Mouse (Mus musculus) neural tube, embryonic 11.5 days (tissue): ENCODE data around the gene Nat8f6. TPM values are rescaled to one million over a fixed set of nuclear protein-coding genes. Genes with fewer than 3 reads are reported as not detected.

ENCODE experiments used
- ATAC-seq: fragments of 200-750 bp; cut with Nextera tagmentation; 2 replicates; pipeline ENCODE4 v1.8.0; 2017; ENCODE audit warnings: moderate number of reproducible peaks, mild to moderate bottlenecking, moderate TSS enrichment, moderate library complexity; ENCODE audit not compliant: insufficient read depth, low FRiP score, low TSS enrichment
- DNase-seq: peaks from one replicate; pipeline ENCODE4 v3.0.0-alpha.2; 2015; ENCODE audit warnings: low spot score
- H3K27ac ChIP-seq: fragments of 300-500 bp; sonication (generic); 2 replicates; pipeline ENCODE4 v1.5.1; 2014; ENCODE audit warnings: low read depth, mild to moderate bottlenecking, low read length
- H3K27me3 ChIP-seq: fragments of 300-500 bp; sonication (generic); 2 replicates; pipeline ENCODE4 v1.6.1; 2014; ENCODE audit warnings: mild to moderate bottlenecking, low read length, mixed read lengths; ENCODE audit not compliant: control insufficient read depth, insufficient read depth
- H3K36me3 ChIP-seq: fragments of 300-500 bp; sonication (generic); 2 replicates; pipeline ENCODE4 v1.6.1; 2014; ENCODE audit warnings: mild to moderate bottlenecking, low read length, moderate library complexity, mixed read lengths; ENCODE audit not compliant: control insufficient read depth, insufficient read depth
- H3K4me1 ChIP-seq: fragments of 300-500 bp; sonication (generic); 2 replicates; pipeline ENCODE4 v1.6.1; 2014; ENCODE audit warnings: low read length, mixed read lengths; ENCODE audit not compliant: control insufficient read depth, insufficient read depth
- H3K4me2 ChIP-seq: fragments of 300-500 bp; sonication (generic); 2 replicates; pipeline ENCODE4 v1.6.1; 2014; ENCODE audit warnings: low read depth, mild to moderate bottlenecking, moderate library complexity
- H3K4me3 ChIP-seq: fragments of 300-500 bp; sonication (generic); 2 replicates; pipeline ENCODE4 v1.5.1; 2014; ENCODE audit warnings: low read depth, low read length
- H3K9ac ChIP-seq: fragments of 300-500 bp; sonication (generic); 2 replicates; pipeline ENCODE4 v1.6.1; 2014; ENCODE audit warnings: mild to moderate bottlenecking, low read length
- H3K9me3 ChIP-seq: fragments of 300-500 bp; sonication (generic); 2 replicates; pipeline ENCODE4 v1.6.1; 2016; ENCODE audit warnings: low read length; ENCODE audit not compliant: control insufficient read depth
- WGBS: fragments of 180-500 bp; shearing (Covaris S2); extraction: QIAGEN DNeasy Blood & Tissue Kit; methylation state at CpG from one replicate; pipeline ENCODE4 v1.1.7; 2014; 5-methylcytosine and 5-hydroxymethylcytosine counted together
- polyA plus RNA-seq: library from polyadenylated mRNA; unstranded; fragments of >200 nt; fragmentation: Nextera tagmentation; extraction: Ambion mirVana; gene quantifications from 2 replicates; pipeline ENCODE4 v1.2.1, GENCODE M21; 2014

Nat8f6 gene
- polyA plus RNA-seq, 1 experiment from 2014 or later = not detected

- no peaks in the 10 kb centered on the region for H3K9me3 ChIP-seq
- WGBS = 86% methylated on average over 3 of the region's 3 CpGs
- no peaks in the 10 kb centered on the region for H3K4me1 ChIP-seq
These were observed 41.8 kb upstream of the Nat8f6 start for GRCm38 (mm10) chr6:85862565-85862964.

GRCm38 (mm10) chr6:85861247-85861646 lies 40.5 kb upstream of the Nat8f6 start:
- ATAC-seq (no peak), DNase-seq (no peak)
- Histone ChIP-seq H3K27me3 (no peaks in the 10 kb centered on the region), H3K9me3 (no peaks in the 10 kb centered on the region), H3K4me1 (no peaks in the 10 kb centered on the region), H3K4me3 (no peak overlapping the region), H3K36me3 (no peaks in the 10 kb centered on the region), H3K4me2 (no peak overlapping the region), H3K27ac (no peak overlapping the region), H3K9ac (no peak overlapping the region)
- 87% methylated on average over 3 of the region's 3 CpGs for WGBS

More at GRCm38 (mm10) chr6:85862565-85862964, 41.8 kb upstream of the Nat8f6 start:
- H3K27me3 ChIP-seq = no peaks in the 10 kb centered on the region
- no peak overlapping the region for H3K4me3 ChIP-seq
- H3K27ac ChIP-seq = no peak overlapping the region
- no peaks in the 10 kb centered on the region for H3K36me3 ChIP-seq
- ATAC-seq (no peak), DNase-seq (no peak)
- no peak overlapping the region for H3K4me2 ChIP-seq
- no peak overlapping the region for H3K9ac ChIP-seq

GRCm38 (mm10) chr6:85856194-85856678 lies 35.5 kb upstream of the Nat8f6 start:
- Histone ChIP-seq H3K4me2 (no peak overlapping the region), H3K9ac (no peak overlapping the region), H3K4me1 (no peaks in the 10 kb centered on the region), H3K36me3 (no peaks in the 10 kb centered on the region), H3K9me3 (no peaks in the 10 kb centered on the region), H3K27me3 (no peaks in the 10 kb centered on the region), H3K27ac (no peak overlapping the region), H3K4me3 (no peak overlapping the region)
- DNase-seq (no peak), ATAC-seq (no peak)
- WGBS = 72% methylated on average over 1 of the region's 1 CpGs

- no peak for DNase-seq
- ATAC-seq = no peak
- Histone ChIP-seq H3K9ac (no peak overlapping the region), H3K9me3 (no peaks in the 10 kb centered on the region), H3K27ac (no peak overlapping the region), H3K27me3 (no peaks in the 10 kb centered on the region), H3K36me3 (no peaks in the 10 kb centered on the region), H3K4me2 (no peak overlapping the region), H3K4me1 (no peaks in the 10 kb centered on the region), H3K4me3 (no peak overlapping the region)
- 81% methylated on average over 3 of the region's 3 CpGs for WGBS
These were observed 32.7 kb upstream of the Nat8f6 start for GRCm38 (mm10) chr6:85853481-85853880.

GRCm38 (mm10) chr6:85851062-85851773 lies 30.5 kb upstream of the Nat8f6 start:
- no peak overlapping the region for H3K9ac ChIP-seq
- H3K27ac ChIP-seq = no peak overlapping the region
- 90% methylated on average over 7 of the region's 7 CpGs for WGBS
- H3K27me3 ChIP-seq = no peaks in the 10 kb centered on the region
- no peaks in the 10 kb centered on the region for H3K36me3 ChIP-seq
- DNase-seq (no peak), ATAC-seq (no peak)
- H3K9me3 ChIP-seq = no peaks in the 10 kb centered on the region
- H3K4me2 ChIP-seq = no peak overlapping the region
- H3K4me1 ChIP-seq = no peaks in the 10 kb centered on the region
- H3K4me3 ChIP-seq = no peak overlapping the region

- ATAC-seq = no peak
- 26% methylated on average over 2 of the region's 2 CpGs for WGBS
- H3K4me3 ChIP-seq = no peak overlapping the region
- H3K4me1 ChIP-seq = no peaks in the 10 kb centered on the region
- H3K27me3 ChIP-seq = no peaks in the 10 kb centered on the region
- H3K27ac ChIP-seq = no peak overlapping the region
- H3K9ac ChIP-seq = no peak overlapping the region
- H3K4me2 ChIP-seq = no peak overlapping the region
- H3K9me3 ChIP-seq = no peaks in the 10 kb centered on the region
- no peaks in the 10 kb centered on the region for H3K36me3 ChIP-seq
- no peak for DNase-seq
These were observed 28.5 kb upstream of the Nat8f6 start for GRCm38 (mm10) chr6:85849240-85849639.

GRCm38 (mm10) chr6:85848140-85848539 lies 27.4 kb upstream of the Nat8f6 start:
- Histone ChIP-seq H3K4me1 (no peaks in the 10 kb centered on the region), H3K9me3 (no peaks in the 10 kb centered on the region), H3K36me3 (no peaks in the 10 kb centered on the region), H3K27ac (no peak overlapping the region), H3K4me3 (no peak overlapping the region), H3K4me2 (no peak overlapping the region), H3K9ac (no peak overlapping the region), H3K27me3 (no peaks in the 10 kb centered on the region)
- ATAC-seq (no peak), DNase-seq (no peak)
- 89% methylated on average over 4 of the region's 4 CpGs for WGBS

- Histone ChIP-seq H3K4me2 (no peak overlapping the region), H3K36me3 (no peaks in the 10 kb centered on the region), H3K27me3 (no peaks in the 10 kb centered on the region), H3K4me3 (no peak overlapping the region), H3K9ac (no peak overlapping the region), H3K4me1 (no peaks in the 10 kb centered on the region), H3K27ac (no peak overlapping the region), H3K9me3 (no peaks in the 10 kb centered on the region)
- 72% methylated on average over 1 of the region's 1 CpGs for WGBS
- DNase-seq (no peak), ATAC-seq (no peak)
These were observed 26.2 kb upstream of the Nat8f6 start for GRCm38 (mm10) chr6:85846921-85847320.
